Mouse (Mus musculus) stomach, postnatal 0 days (tissue): ENCODE data around the gene Thrb.

ENCODE experiments used
- CTCF ChIP-seq: IDR thresholded peaks from 2 replicates; pipeline ENCODE4 v1.5.1; 2016; ENCODE audit warnings: antibody characterized with exemption, low read depth, mild to moderate bottlenecking, moderate library complexity
- EP300 ChIP-seq: optimal IDR thresholded peaks from 2 replicates; pipeline ENCODE3; 2016; ENCODE audit warnings: antibody characterized with exemption

DNA sequence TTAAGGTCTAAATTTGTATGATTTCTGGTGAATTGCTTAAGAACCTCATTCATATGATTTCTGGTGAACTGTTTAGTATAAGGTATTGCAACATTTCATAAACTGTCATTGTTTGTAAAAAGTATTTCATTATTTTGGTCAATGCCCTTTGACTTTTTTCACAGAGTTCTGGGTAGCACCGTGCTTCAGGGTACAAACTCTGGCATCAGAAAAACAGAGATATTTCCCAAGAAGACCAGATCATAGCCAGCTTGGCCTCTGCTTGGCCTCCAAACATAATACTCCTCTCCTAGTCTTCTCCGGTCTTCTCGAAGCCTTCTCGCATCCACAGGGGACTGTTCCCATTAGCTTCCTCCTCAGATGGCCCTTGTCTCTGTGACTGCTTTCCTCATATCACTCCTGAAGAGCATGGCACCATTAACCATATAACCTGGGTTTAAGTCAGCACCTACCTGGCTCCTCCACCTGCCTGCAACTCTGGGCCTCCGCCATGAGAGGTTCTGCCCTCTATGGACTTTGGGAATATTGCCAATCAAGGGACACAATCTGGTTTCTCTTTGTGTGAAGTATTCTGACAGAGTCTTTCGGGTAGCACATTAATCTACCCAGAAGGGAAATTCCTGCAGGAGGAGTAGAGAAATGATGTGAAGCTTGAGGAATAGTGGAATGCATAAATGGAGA lies 239.8 kb downstream of the Thrb start:
- TF ChIP-seq EP300 (no peak), CTCF (no peak)
